Mouse (Mus musculus) subcutaneous adipose tissue, adult 2 months (tissue): ENCODE results near the gene Tha1. TPM values are rescaled to one million over a fixed set of nuclear protein-coding genes. Genes with fewer than 3 reads are reported as not detected.

Experiments
- polyA plus RNA-seq: library from polyadenylated mRNA; depleted of rRNA; stranded (reverse); fragments of >200 nt; gene quantifications from 2 replicates; pipeline ENCODE4 v1.2.3, GENCODE M21; 2012; ENCODE audit warnings: low replicate concordance; rRNA removed

Gene Tha1
- polyA plus RNA-seq, result 12.1 and 13.3 TPM in 2 replicates

GRCm38 (mm10) chr11:117872861-117873608 lies at the start of gene Tha1:
Gene Tha1 (minus strand): TSS chr11:117873481.

GRCm38 (mm10) chr11:117860601-117861000 lies 12.7 kb downstream of the Tha1 start, which contains the start of gene Tmem235:
Gene Tmem235 (plus strand): TSS chr11:117860752.

GRCm38 (mm10) chr11:117848985-117849671 lies 24.2 kb downstream of the Tha1 start, which contains the start of gene Birc5:
Gene Birc5 (plus strand): TSS chr11:117849251.

GRCm38 (mm10) chr11:117825333-117826101 lies 47.8 kb downstream of the Tha1 start, which contains the start of the genes Afmid and Tk1:
Gene Afmid (plus strand): TSS chr11:117825924.
Gene Tk1 (minus strand): TSS chr11:117826092.

Other genes with a start within 250 kb of the Tha1 start
- 20.3 and 38.3 TPM in 2 replicates for gene Tnrc6c, start 219.2 kb downstream of the Tha1 start, polyA plus RNA-seq
- 7.0 and 14.5 TPM in 2 replicates for gene Tmc8, start 91.4 kb downstream of the Tha1 start, polyA plus RNA-seq
- gene Tmc6, start 91.3 kb downstream of the Tha1 start, polyA plus RNA-seq, result 34.4 and 55.4 TPM in 2 replicates
- 0.12 TPM in 1 of 2 replicates, not detected in the other for gene 6030468B19Rik, start 75.8 kb downstream of the Tha1 start, polyA plus RNA-seq
- gene Gm20708, start 63.8 kb downstream of the Tha1 start, polyA plus RNA-seq, result 0.13 TPM in 1 of 2 replicates, not detected in the other
- gene Syngr2, start 63.8 kb downstream of the Tha1 start, polyA plus RNA-seq, result 104 and 140 TPM in 2 replicates
- 5.9 and 9.7 TPM in 2 replicates for gene Afmid, start 47.6 kb downstream of the Tha1 start, polyA plus RNA-seq
- 4.8 and 39.0 TPM in 2 replicates for gene Tk1, start 47.4 kb downstream of the Tha1 start, polyA plus RNA-seq
- 1.3 and 9.5 TPM in 2 replicates for gene Birc5, start 24.2 kb downstream of the Tha1 start, polyA plus RNA-seq
- gene Tmem235, start 12.7 kb downstream of the Tha1 start, polyA plus RNA-seq, result not detected in 2 replicates
- gene Socs3, start 96.6 kb upstream of the Tha1 start, polyA plus RNA-seq, result 8.3 and 24.4 TPM in 2 replicates
- 47.5 and 54.3 TPM in 2 replicates for gene Pgs1, start 112.8 kb upstream of the Tha1 start, polyA plus RNA-seq